Mouse (Mus musculus): ENCODE measurements around the gene Nemp1. TPM values are rescaled to one million over a fixed set of nuclear protein-coding genes. Genes with fewer than 3 reads are reported as not detected.
A peak's percentile ranks its signal among the peaks of the same experiment; 100 is the strongest.

The Nemp1 gene
- polyA plus RNA-seq, 1 experiment from 2014 or later = 11.8 TPM

DNA sequence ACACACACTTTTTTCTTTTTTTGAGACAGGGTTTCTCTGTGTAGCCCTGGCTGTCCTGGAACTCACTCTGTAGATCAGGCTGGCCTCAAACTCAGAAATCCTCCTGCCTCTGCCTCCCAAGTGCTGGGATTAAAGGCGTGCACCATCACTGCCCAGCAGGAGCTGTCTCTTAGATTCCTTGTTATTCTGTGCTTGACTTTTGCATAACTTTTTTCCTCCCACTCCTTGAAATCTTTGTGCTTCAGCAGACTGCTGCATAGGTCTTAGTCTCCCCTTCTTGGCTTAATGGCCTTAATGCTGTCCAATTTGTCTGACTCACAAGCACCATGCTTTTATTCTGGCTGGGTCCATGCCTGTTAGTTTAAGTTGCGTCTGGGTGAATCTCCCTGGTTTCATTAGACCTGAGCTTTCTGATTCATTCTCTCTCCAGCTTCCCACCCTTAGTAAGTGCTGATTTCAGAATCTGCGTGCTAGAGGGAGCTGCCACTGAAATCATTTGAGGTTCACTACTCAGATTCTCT is 42.2 kb downstream of the Nemp1 start:
- no peak overlapping the region for H3K4me2 ChIP-seq (ENCODE audit: low read length)
- H3K36me3 ChIP-seq (ENCODE audit: control insufficient read depth, insufficient read depth, low read length) = no peaks in the 10 kb centered on the region
- ATAC-seq (ENCODE audit: insufficient number of reproducible peaks, insufficient read depth, low FRiP score, low read depth) = no peak
- WGBS = 83% methylated on average over 3 of the region's 3 CpGs
- H3K27ac ChIP-seq (replicated peaks in 1 of 2; ENCODE audit: control insufficient read depth in 1 of 2, insufficient read depth in 1 of 2, low read depth in 2 of 2, low read length in 2 of 2) = no peak overlapping the region
- H3K27me3 ChIP-seq (ENCODE audit: control insufficient read depth, insufficient read depth, low read length) = no peaks in the 10 kb centered on the region; the same call in 1 of the 2 replicates
- peaks cover 8 to 11% of the 10 kb centered on the region in 2 experiments for H3K4me1 ChIP-seq (ENCODE audit: control insufficient read depth in 2 of 2, insufficient read depth in 2 of 2, low read length in 2 of 2)
- H3K9me3 ChIP-seq (ENCODE audit: control insufficient read depth, low read length) = no peaks in the 10 kb centered on the region
- H3K9ac ChIP-seq (ENCODE audit: low read length) = no peak overlapping the region
- H3K4me3 ChIP-seq (ENCODE audit: control insufficient read depth in 1 of 2, insufficient read depth in 1 of 2, low read depth in 1 of 2, low read length in 2 of 2) = no peak overlapping the region

- no peak for ATAC-seq (ENCODE audit: insufficient number of reproducible peaks, insufficient read depth, low FRiP score, low read depth)
- Histone ChIP-seq H3K36me3 (ENCODE audit: control insufficient read depth, insufficient read depth, low read length) (no peaks in the 10 kb centered on the region), H3K27me3 (ENCODE audit: control insufficient read depth, insufficient read depth, low read length) (no peaks in the 10 kb centered on the region), H3K4me2 (ENCODE audit: low read length) (no peak overlapping the region), H3K9ac (ENCODE audit: low read length) (no peak overlapping the region), H3K4me3 (ENCODE audit: control insufficient read depth in 1 of 2, insufficient read depth in 1 of 2, low read depth in 1 of 2, low read length in 2 of 2) (no peak overlapping the region), H3K4me1 (ENCODE audit: control insufficient read depth in 2 of 2, insufficient read depth in 2 of 2, low read length in 2 of 2) (peaks cover 8 to 11% of the 10 kb centered on the region in 2 experiments), H3K9me3 (ENCODE audit: control insufficient read depth, low read length) (no peaks in the 10 kb centered on the region), H3K27ac (replicated peaks in 1 of 2; ENCODE audit: control insufficient read depth in 1 of 2, insufficient read depth in 1 of 2, low read depth in 2 of 2, low read length in 2 of 2) (no peak overlapping the region)
- WGBS = 60% methylated on average over 13 of the region's 13 CpGs
These were observed 43.6 kb downstream of the Nemp1 start for GRCm38 (mm10) chr10:127710331-127710730.

- Histone ChIP-seq H3K27ac (replicated peaks in 1 of 2; ENCODE audit: control insufficient read depth in 1 of 2, insufficient read depth in 1 of 2, low read depth in 2 of 2, low read length in 2 of 2) (no peak overlapping the region), H3K4me1 (ENCODE audit: control insufficient read depth in 2 of 2, insufficient read depth in 2 of 2, low read length in 2 of 2) (peaks cover under 1 to 5% of the 10 kb centered on the region in 2 experiments), H3K9ac (ENCODE audit: low read length) (no peak overlapping the region), H3K4me2 (ENCODE audit: low read length) (no peak overlapping the region), H3K36me3 (ENCODE audit: control insufficient read depth, insufficient read depth, low read length) (no peaks in the 10 kb centered on the region), H3K9me3 (ENCODE audit: control insufficient read depth, low read length) (no peaks in the 10 kb centered on the region), H3K4me3 (ENCODE audit: control insufficient read depth in 1 of 2, insufficient read depth in 1 of 2, low read depth in 1 of 2, low read length in 2 of 2) (no peak overlapping the region), H3K27me3 (ENCODE audit: control insufficient read depth, insufficient read depth, low read length) (no peaks in the 10 kb centered on the region)
- ATAC-seq (ENCODE audit: insufficient number of reproducible peaks, insufficient read depth, low FRiP score, low read depth) = no peak
- WGBS = 61% methylated on average over 6 of the region's 6 CpGs
These were observed 46.0 kb downstream of the Nemp1 start for GRCm38 (mm10) chr10:127712736-127713135.

DNA sequence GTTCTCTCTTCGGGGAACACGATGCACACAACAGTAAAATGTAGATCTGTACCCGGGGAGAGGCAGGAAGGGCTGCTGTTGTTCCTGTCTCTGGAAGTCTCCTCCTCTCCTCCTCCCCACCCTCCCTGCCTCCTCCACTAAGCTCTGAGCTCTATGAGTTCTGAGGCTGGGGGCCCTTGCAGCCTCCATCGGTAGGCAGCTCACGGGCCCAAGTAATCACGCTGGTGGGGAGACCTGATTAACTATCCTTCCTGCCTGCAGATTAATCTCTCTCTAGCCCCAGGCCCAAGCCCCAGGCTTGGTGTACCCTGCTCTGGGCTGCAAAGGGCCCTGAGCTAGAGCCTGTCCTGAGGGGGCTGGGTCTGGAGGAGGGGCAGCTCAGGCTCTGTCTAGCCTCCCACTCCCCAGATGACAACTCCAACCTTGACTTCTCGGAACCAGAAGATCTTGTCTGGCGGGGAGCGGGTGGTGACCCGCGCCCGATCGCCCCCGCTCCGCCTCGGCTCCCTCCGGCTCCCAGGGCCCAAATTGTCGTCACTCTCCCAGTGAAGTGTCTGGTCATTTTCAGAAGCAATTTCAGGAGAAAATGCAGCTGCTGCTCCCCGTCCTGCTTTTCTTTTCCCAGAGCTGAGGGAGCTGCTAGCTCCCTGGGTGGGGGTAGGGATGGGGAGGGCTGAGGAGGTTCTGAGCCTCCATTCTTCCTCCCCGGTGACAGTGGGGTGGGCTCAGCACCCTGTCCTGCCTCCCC is 55.1 kb downstream of the Nemp1 start:
- peak overlapping the region; percentile 41 for H3K4me2 ChIP-seq (ENCODE audit: low read length)
- no peak for ATAC-seq (ENCODE audit: insufficient number of reproducible peaks, insufficient read depth, low FRiP score, low read depth)
- H3K36me3 ChIP-seq (ENCODE audit: control insufficient read depth, insufficient read depth, low read length) = no peaks in the 10 kb centered on the region
- peak overlapping the region in 1 of 2 experiments; percentile 10; a peak in 1 of 4 replicates for H3K4me3 ChIP-seq (ENCODE audit: control insufficient read depth in 1 of 2, insufficient read depth in 1 of 2, low read depth in 1 of 2, low read length in 2 of 2)
- H3K9me3 ChIP-seq (ENCODE audit: control insufficient read depth, low read length) = no peaks in the 10 kb centered on the region
- H3K27ac ChIP-seq (replicated peaks in 1 of 2; ENCODE audit: control insufficient read depth in 1 of 2, insufficient read depth in 1 of 2, low read depth in 2 of 2, low read length in 2 of 2) = no peak overlapping the region
- peaks cover 0 to 6% of the 10 kb centered on the region in 2 experiments; a peak in 2 of 4 replicates for H3K4me1 ChIP-seq (ENCODE audit: control insufficient read depth in 2 of 2, insufficient read depth in 2 of 2, low read length in 2 of 2)
- peak overlapping the region; percentile 54; the same call in 1 of the 2 replicates for H3K9ac ChIP-seq (ENCODE audit: low read length)
- H3K27me3 ChIP-seq (ENCODE audit: control insufficient read depth, insufficient read depth, low read length) = peaks cover 21% of the 10 kb centered on the region
- 6% methylated on average over 20 of the region's 20 CpGs for WGBS

DNA sequence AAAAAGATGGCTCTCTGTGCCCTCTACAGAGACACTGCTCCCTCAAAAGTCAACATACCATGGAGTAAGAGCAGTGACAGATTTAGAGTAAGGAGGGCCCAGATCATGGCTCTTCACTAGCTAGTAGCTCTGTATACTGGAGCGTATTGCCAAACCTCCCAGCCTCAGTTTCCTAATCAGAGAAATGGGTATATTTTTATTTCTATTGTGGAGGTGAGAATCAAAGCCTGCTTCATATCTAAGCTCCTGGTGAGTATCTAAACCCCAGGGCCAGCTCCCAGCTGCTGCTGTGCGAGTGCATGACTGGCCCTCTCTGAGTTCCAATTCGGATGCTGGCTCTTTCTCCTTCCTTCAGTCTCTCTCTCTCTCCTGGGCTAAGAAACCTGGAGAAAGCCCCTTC is 57.5 kb downstream of the Nemp1 start, which contains the start of gene Tac2:
Gene Tac2, plus strand, starts transcription at position 301 of the 400 bp plus-strand sequence.
- H3K4me2 ChIP-seq (ENCODE audit: low read length) = no peak within 1 kb of the TSS
- H3K4me1 ChIP-seq (ENCODE audit: control insufficient read depth in 2 of 2, insufficient read depth in 2 of 2, low read length in 2 of 2) = peaks cover 0 to 6% of the 10 kb centered on the region in 2 experiments; a peak in 2 of 4 replicates
- H3K9ac ChIP-seq (ENCODE audit: low read length) = no peak within 1 kb of the TSS
- H3K27ac ChIP-seq (replicated peaks in 1 of 2; ENCODE audit: control insufficient read depth in 1 of 2, insufficient read depth in 1 of 2, low read depth in 2 of 2, low read length in 2 of 2) = no peak within 1 kb of the TSS
- no peak within 1 kb of the TSS for H3K4me3 ChIP-seq (ENCODE audit: control insufficient read depth in 1 of 2, insufficient read depth in 1 of 2, low read depth in 1 of 2, low read length in 2 of 2)
- 76% methylated on average over 3 of the region's 3 CpGs for WGBS
- no peak for ATAC-seq (ENCODE audit: insufficient number of reproducible peaks, insufficient read depth, low FRiP score, low read depth)
- H3K9me3 ChIP-seq (ENCODE audit: control insufficient read depth, low read length) = no peaks in the 10 kb centered on the region
- H3K36me3 ChIP-seq (ENCODE audit: control insufficient read depth, insufficient read depth, low read length) = no peaks in the 10 kb centered on the region
- peaks cover 28% of the 10 kb centered on the region for H3K27me3 ChIP-seq (ENCODE audit: control insufficient read depth, insufficient read depth, low read length)

DNA sequence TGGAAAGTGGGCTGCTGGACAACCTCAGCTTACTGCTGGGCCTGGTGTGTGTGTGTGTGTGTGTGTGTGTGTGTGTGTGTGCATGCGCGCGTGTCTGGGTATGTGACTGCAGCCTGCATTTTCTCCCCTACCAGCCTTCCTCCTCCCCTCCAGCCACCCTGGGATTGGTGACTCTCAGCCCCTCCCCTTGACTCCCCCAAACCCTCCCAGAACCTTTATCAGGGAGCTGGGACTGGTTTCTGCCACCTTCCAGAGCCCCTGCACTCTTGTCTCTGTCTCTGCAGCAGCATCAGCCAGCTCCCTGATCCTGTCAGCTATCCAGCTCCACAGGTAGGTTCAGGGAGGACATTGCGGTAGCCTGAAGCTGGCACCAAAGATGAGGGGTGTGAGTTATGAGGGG is 58.4 kb downstream of the Nemp1 start:
- Histone ChIP-seq H3K9me3 (ENCODE audit: control insufficient read depth, low read length) (no peaks in the 10 kb centered on the region), H3K36me3 (ENCODE audit: control insufficient read depth, insufficient read depth, low read length) (no peaks in the 10 kb centered on the region), H3K4me1 (ENCODE audit: control insufficient read depth in 2 of 2, insufficient read depth in 2 of 2, low read length in 2 of 2) (peaks cover 0 to 6% of the 10 kb centered on the region in 2 experiments; a peak in 2 of 4 replicates), H3K27me3 (ENCODE audit: control insufficient read depth, insufficient read depth, low read length) (peaks cover 28% of the 10 kb centered on the region), H3K4me3 (ENCODE audit: control insufficient read depth in 1 of 2, insufficient read depth in 1 of 2, low read depth in 1 of 2, low read length in 2 of 2) (no peak overlapping the region), H3K9ac (ENCODE audit: low read length) (no peak overlapping the region), H3K27ac (replicated peaks in 1 of 2; ENCODE audit: control insufficient read depth in 1 of 2, insufficient read depth in 1 of 2, low read depth in 2 of 2, low read length in 2 of 2) (no peak overlapping the region), H3K4me2 (ENCODE audit: low read length) (no peak overlapping the region)
- ATAC-seq (ENCODE audit: insufficient number of reproducible peaks, insufficient read depth, low FRiP score, low read depth) = no peak
- 36% methylated on average over 4 of the region's 4 CpGs for WGBS

DNA sequence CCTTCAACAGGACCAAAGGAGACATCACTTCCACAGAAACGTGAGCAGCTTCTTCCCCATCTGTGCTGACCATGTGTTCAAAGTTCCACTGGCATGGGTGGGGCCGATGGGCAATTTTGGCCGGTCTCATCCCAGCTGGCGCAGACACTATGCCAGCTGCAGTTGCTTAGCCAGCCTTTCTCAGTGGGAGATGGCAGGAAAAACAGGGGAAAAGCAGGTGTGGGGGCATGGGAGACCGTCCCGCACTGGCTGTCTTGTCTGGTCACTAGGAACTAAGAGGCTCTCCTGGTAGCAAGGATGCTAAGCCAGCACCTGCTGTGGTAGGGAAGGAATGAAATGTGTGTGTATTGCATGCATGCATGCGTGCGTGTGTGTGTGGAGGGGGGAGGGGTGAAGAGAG is 61.7 kb downstream of the Nemp1 start:
- Histone ChIP-seq H3K4me1 (ENCODE audit: control insufficient read depth in 2 of 2, insufficient read depth in 2 of 2, low read length in 2 of 2) (no peaks in the 10 kb centered on the region), H3K4me3 (ENCODE audit: control insufficient read depth in 1 of 2, insufficient read depth in 1 of 2, low read depth in 1 of 2, low read length in 2 of 2) (no peak overlapping the region), H3K4me2 (ENCODE audit: low read length) (no peak overlapping the region), H3K27me3 (ENCODE audit: control insufficient read depth, insufficient read depth, low read length) (peaks cover 11% of the 10 kb centered on the region; the same call in 1 of the 2 replicates), H3K36me3 (ENCODE audit: control insufficient read depth, insufficient read depth, low read length) (no peaks in the 10 kb centered on the region), H3K27ac (replicated peaks in 1 of 2; ENCODE audit: control insufficient read depth in 1 of 2, insufficient read depth in 1 of 2, low read depth in 2 of 2, low read length in 2 of 2) (no peak overlapping the region), H3K9ac (ENCODE audit: low read length) (no peak overlapping the region), H3K9me3 (ENCODE audit: control insufficient read depth, low read length) (no peaks in the 10 kb centered on the region)
- 73% methylated on average over 8 of the region's 8 CpGs for whole genome bisulfite sequencing
- no peak for ATAC-seq (ENCODE audit: insufficient number of reproducible peaks, insufficient read depth, low FRiP score, low read depth)

Measured in heart, embryonic 14.5 days (tissue).